Mouse (Mus musculus): ENCODE data around the gene Bad. TPM values are rescaled to one million over a fixed set of nuclear protein-coding genes. Genes with fewer than 3 reads are reported as not detected.
A peak's percentile ranks its signal among the peaks of the same experiment; 100 is the strongest.

Gene Bad
- polyA plus RNA-seq, 1 experiment from 2014 or later = 55.7 TPM

GRCm38 (mm10) chr19:6912205-6912970 is 29.3 kb upstream of the Bad start:
- Histone ChIP-seq H3K27ac (ENCODE audit: low read depth, low read length) (no peak overlapping the region), H3K27me3 (ENCODE audit: control insufficient read depth, insufficient read depth, low read length) (no peaks in the 10 kb centered on the region), H3K36me3 (ENCODE audit: control insufficient read depth, insufficient read depth, low read length) (peaks cover 27% of the 10 kb centered on the region), H3K9me3 (replicated peaks; ENCODE audit: control insufficient read depth, low read length) (no peaks in the 10 kb centered on the region), H3K4me3 (ENCODE audit: low read depth, low read length) (no peak overlapping the region), H3K4me1 (ENCODE audit: control insufficient read depth, insufficient read depth, low read length) (peaks cover 28% of the 10 kb centered on the region), H3K4me2 (no peak overlapping the region), H3K9ac (ENCODE audit: low read depth, low read length) (no peak overlapping the region)
- ATAC-seq (replicated peaks; ENCODE audit: insufficient number of reproducible peaks, low FRiP score, low TSS enrichment) = no peak
- WGBS (ENCODE audit: insufficient replicate concordance) = 90% methylated on average over 15 of the region's 15 CpGs

- no peak overlapping the region for H3K4me3 ChIP-seq (ENCODE audit: low read depth, low read length)
- no peak overlapping the region for H3K4me2 ChIP-seq
- WGBS (ENCODE audit: insufficient replicate concordance) = 79% methylated on average over 6 of the region's 6 CpGs
- no peak overlapping the region for H3K9ac ChIP-seq (ENCODE audit: low read depth, low read length)
- no peaks in the 10 kb centered on the region for H3K27me3 ChIP-seq (ENCODE audit: control insufficient read depth, insufficient read depth, low read length)
- H3K4me1 ChIP-seq (ENCODE audit: control insufficient read depth, insufficient read depth, low read length) = peaks cover 26% of the 10 kb centered on the region
- ATAC-seq (replicated peaks; ENCODE audit: insufficient number of reproducible peaks, low FRiP score, low TSS enrichment) = no peak
- H3K9me3 ChIP-seq (replicated peaks; ENCODE audit: control insufficient read depth, low read length) = no peaks in the 10 kb centered on the region
- H3K27ac ChIP-seq (ENCODE audit: low read depth, low read length) = no peak overlapping the region
- peaks cover 27% of the 10 kb centered on the region for H3K36me3 ChIP-seq (ENCODE audit: control insufficient read depth, insufficient read depth, low read length)
These were observed 28.6 kb upstream of the Bad start for GRCm38 (mm10) chr19:6913036-6913435.

- Histone ChIP-seq H3K4me2 (no peak overlapping the region), H3K27me3 (ENCODE audit: control insufficient read depth, insufficient read depth, low read length) (no peaks in the 10 kb centered on the region), H3K27ac (ENCODE audit: low read depth, low read length) (no peak overlapping the region), H3K9ac (ENCODE audit: low read depth, low read length) (no peak overlapping the region), H3K4me1 (ENCODE audit: control insufficient read depth, insufficient read depth, low read length) (peaks cover 19% of the 10 kb centered on the region), H3K9me3 (replicated peaks; ENCODE audit: control insufficient read depth, low read length) (no peaks in the 10 kb centered on the region), H3K36me3 (ENCODE audit: control insufficient read depth, insufficient read depth, low read length) (peaks cover 27% of the 10 kb centered on the region), H3K4me3 (ENCODE audit: low read depth, low read length) (no peak overlapping the region)
- ATAC-seq (replicated peaks; ENCODE audit: insufficient number of reproducible peaks, low FRiP score, low TSS enrichment) = no peak
- WGBS (ENCODE audit: insufficient replicate concordance) = 78% methylated on average over 11 of the region's 11 CpGs
These were observed 27.7 kb upstream of the Bad start for GRCm38 (mm10) chr19:6913991-6914390.

- peaks cover 19% of the 10 kb centered on the region for H3K4me1 ChIP-seq (ENCODE audit: control insufficient read depth, insufficient read depth, low read length)
- WGBS (ENCODE audit: insufficient replicate concordance) = 81% methylated on average over 9 of the region's 9 CpGs
- no peak overlapping the region for H3K4me2 ChIP-seq
- H3K27me3 ChIP-seq (ENCODE audit: control insufficient read depth, insufficient read depth, low read length) = no peaks in the 10 kb centered on the region
- peaks cover 27% of the 10 kb centered on the region for H3K36me3 ChIP-seq (ENCODE audit: control insufficient read depth, insufficient read depth, low read length)
- H3K27ac ChIP-seq (ENCODE audit: low read depth, low read length) = no peak overlapping the region
- no peak overlapping the region for H3K4me3 ChIP-seq (ENCODE audit: low read depth, low read length)
- H3K9me3 ChIP-seq (replicated peaks; ENCODE audit: control insufficient read depth, low read length) = no peaks in the 10 kb centered on the region
- H3K9ac ChIP-seq (ENCODE audit: low read depth, low read length) = no peak overlapping the region
- no peak for ATAC-seq (replicated peaks; ENCODE audit: insufficient number of reproducible peaks, low FRiP score, low TSS enrichment)
These were observed 27.1 kb upstream of the Bad start for GRCm38 (mm10) chr19:6914540-6914939.

- 0 out of 2 replicates have a peak overlapping the region, but pooled peaks have one; percentile 17 for H3K27ac ChIP-seq (ENCODE audit: low read depth, low read length)
- no peak overlapping the region for H3K4me2 ChIP-seq
- H3K4me3 ChIP-seq (ENCODE audit: low read depth, low read length) = no peak overlapping the region
- H3K4me1 ChIP-seq (ENCODE audit: control insufficient read depth, insufficient read depth, low read length) = peaks cover 25% of the 10 kb centered on the region
- 32% methylated on average over 4 of the region's 4 CpGs for WGBS (ENCODE audit: insufficient replicate concordance)
- peaks cover 27% of the 10 kb centered on the region for H3K36me3 ChIP-seq (ENCODE audit: control insufficient read depth, insufficient read depth, low read length)
- no peaks in the 10 kb centered on the region for H3K9me3 ChIP-seq (replicated peaks; ENCODE audit: control insufficient read depth, low read length)
- no peak for ATAC-seq (replicated peaks; ENCODE audit: insufficient number of reproducible peaks, low FRiP score, low TSS enrichment)
- no peaks in the 10 kb centered on the region for H3K27me3 ChIP-seq (ENCODE audit: control insufficient read depth, insufficient read depth, low read length)
- H3K9ac ChIP-seq (ENCODE audit: low read depth, low read length) = no peak overlapping the region
These were observed 26.4 kb upstream of the Bad start for GRCm38 (mm10) chr19:6915276-6915675.

GRCm38 (mm10) chr19:6916496-6916895 is 25.2 kb upstream of the Bad start:
- peaks cover 25% of the 10 kb centered on the region for H3K4me1 ChIP-seq (ENCODE audit: control insufficient read depth, insufficient read depth, low read length)
- no peaks in the 10 kb centered on the region for H3K9me3 ChIP-seq (replicated peaks; ENCODE audit: control insufficient read depth, low read length)
- H3K27ac ChIP-seq (ENCODE audit: low read depth, low read length) = no peak overlapping the region
- no peak for ATAC-seq (replicated peaks; ENCODE audit: insufficient number of reproducible peaks, low FRiP score, low TSS enrichment)
- no peaks in the 10 kb centered on the region for H3K27me3 ChIP-seq (ENCODE audit: control insufficient read depth, insufficient read depth, low read length)
- H3K36me3 ChIP-seq (ENCODE audit: control insufficient read depth, insufficient read depth, low read length) = peaks cover 21% of the 10 kb centered on the region
- no peak overlapping the region for H3K4me3 ChIP-seq (ENCODE audit: low read depth, low read length)
- 78% methylated on average over 4 of the region's 4 CpGs for WGBS (ENCODE audit: insufficient replicate concordance)
- no peak overlapping the region for H3K4me2 ChIP-seq
- no peak overlapping the region for H3K9ac ChIP-seq (ENCODE audit: low read depth, low read length)

- Histone ChIP-seq H3K4me2 (no peak overlapping the region), H3K27me3 (ENCODE audit: control insufficient read depth, insufficient read depth, low read length) (peaks cover 2% of the 10 kb centered on the region), H3K9ac (ENCODE audit: low read depth, low read length) (no peak overlapping the region), H3K4me3 (ENCODE audit: low read depth, low read length) (no peak overlapping the region), H3K36me3 (ENCODE audit: control insufficient read depth, insufficient read depth, low read length) (peaks cover 5% of the 10 kb centered on the region; the same call in 1 of the 2 replicates), H3K27ac (ENCODE audit: low read depth, low read length) (no peak overlapping the region), H3K4me1 (ENCODE audit: control insufficient read depth, insufficient read depth, low read length) (peaks cover 31% of the 10 kb centered on the region), H3K9me3 (replicated peaks; ENCODE audit: control insufficient read depth, low read length) (no peaks in the 10 kb centered on the region)
- no peak for ATAC-seq (replicated peaks; ENCODE audit: insufficient number of reproducible peaks, low FRiP score, low TSS enrichment)
- WGBS (ENCODE audit: insufficient replicate concordance) = 92% methylated on average over 4 of the region's 4 CpGs
These were observed 23.3 kb upstream of the Bad start for GRCm38 (mm10) chr19:6918321-6918720.

- Histone ChIP-seq H3K27ac (ENCODE audit: low read depth, low read length) (no peak overlapping the region), H3K4me3 (ENCODE audit: low read depth, low read length) (no peak overlapping the region), H3K4me2 (no peak overlapping the region), H3K27me3 (ENCODE audit: control insufficient read depth, insufficient read depth, low read length) (peaks cover 10% of the 10 kb centered on the region), H3K9me3 (replicated peaks; ENCODE audit: control insufficient read depth, low read length) (no peaks in the 10 kb centered on the region), H3K9ac (ENCODE audit: low read depth, low read length) (no peak overlapping the region), H3K36me3 (ENCODE audit: control insufficient read depth, insufficient read depth, low read length) (peaks cover 1% of the 10 kb centered on the region; the same call in 1 of the 2 replicates), H3K4me1 (ENCODE audit: control insufficient read depth, insufficient read depth, low read length) (peaks cover 31% of the 10 kb centered on the region)
- ATAC-seq (replicated peaks; ENCODE audit: insufficient number of reproducible peaks, low FRiP score, low TSS enrichment) = no peak
These were observed 22.2 kb upstream of the Bad start for GRCm38 (mm10) chr19:6919431-6919830.
